Mouse (Mus musculus) kidney, postnatal 10 days (tissue): ENCODE data around the gene Foxa3.

Source experiments
- DNase-seq: peaks from one replicate; pipeline ENCODE4 v3.0.0; 2021; ENCODE audit warnings: mixed read lengths

The Foxa3 gene

GRCm38 (mm10) chr7:18998835-18999234 lies 24.5 kb downstream of the Foxa3 start:
- DNase-seq = no peak

- DNase-seq = no peak
These were observed 30.3 kb downstream of the Foxa3 start for GRCm38 (mm10) chr7:18993036-18993435.

GRCm38 (mm10) chr7:18992294-18992675 lies 31.1 kb downstream of the Foxa3 start:
- DNase-seq = peak; percentile 63

- DNase-seq = peak; percentile 41
These were observed 31.6 kb downstream of the Foxa3 start for GRCm38 (mm10) chr7:18991660-18992293.

GRCm38 (mm10) chr7:18990601-18991295 lies 32.6 kb downstream of the Foxa3 start, which contains the start of gene Mypop:
Gene Mypop, plus strand, starts transcription at chr7:18991245.
- peak; percentile 100 for DNase-seq

GRCm38 (mm10) chr7:18989995-18990394 lies 33.3 kb downstream of the Foxa3 start:
- no peak for DNase-seq

- no peak for DNase-seq
These were observed 34.6 kb downstream of the Foxa3 start for GRCm38 (mm10) chr7:18988780-18989179.

- DNase-seq = no peak
These were observed 35.6 kb downstream of the Foxa3 start for GRCm38 (mm10) chr7:18987747-18988146.

- no peak for DNase-seq
These were observed 36.2 kb downstream of the Foxa3 start, which contains the start of gene Nanos2 for GRCm38 (mm10) chr7:18987100-18987499. Gene Nanos2, plus strand, starts transcription at chr7:18987400.

- DNase-seq = no peak
These were observed 36.8 kb downstream of the Foxa3 start for GRCm38 (mm10) chr7:18986503-18986902.

- no peak for DNase-seq
These were observed 45.0 kb downstream of the Foxa3 start for GRCm38 (mm10) chr7:18978381-18978780.

GRCm38 (mm10) chr7:18970956-18971355 lies 52.4 kb downstream of the Foxa3 start:
- DNase-seq = no peak

GRCm38 (mm10) chr7:18967603-18968002 lies 55.7 kb downstream of the Foxa3 start:
- no peak for DNase-seq

- DNase-seq = no peak
These were observed 58.0 kb downstream of the Foxa3 start for GRCm38 (mm10) chr7:18965312-18965711.

- DNase-seq = no peak
These were observed 60.0 kb downstream of the Foxa3 start for GRCm38 (mm10) chr7:18963294-18963843.
